9 mouse cellular contexts compared by ENCODE assay signal in the genomic region with DNA sequence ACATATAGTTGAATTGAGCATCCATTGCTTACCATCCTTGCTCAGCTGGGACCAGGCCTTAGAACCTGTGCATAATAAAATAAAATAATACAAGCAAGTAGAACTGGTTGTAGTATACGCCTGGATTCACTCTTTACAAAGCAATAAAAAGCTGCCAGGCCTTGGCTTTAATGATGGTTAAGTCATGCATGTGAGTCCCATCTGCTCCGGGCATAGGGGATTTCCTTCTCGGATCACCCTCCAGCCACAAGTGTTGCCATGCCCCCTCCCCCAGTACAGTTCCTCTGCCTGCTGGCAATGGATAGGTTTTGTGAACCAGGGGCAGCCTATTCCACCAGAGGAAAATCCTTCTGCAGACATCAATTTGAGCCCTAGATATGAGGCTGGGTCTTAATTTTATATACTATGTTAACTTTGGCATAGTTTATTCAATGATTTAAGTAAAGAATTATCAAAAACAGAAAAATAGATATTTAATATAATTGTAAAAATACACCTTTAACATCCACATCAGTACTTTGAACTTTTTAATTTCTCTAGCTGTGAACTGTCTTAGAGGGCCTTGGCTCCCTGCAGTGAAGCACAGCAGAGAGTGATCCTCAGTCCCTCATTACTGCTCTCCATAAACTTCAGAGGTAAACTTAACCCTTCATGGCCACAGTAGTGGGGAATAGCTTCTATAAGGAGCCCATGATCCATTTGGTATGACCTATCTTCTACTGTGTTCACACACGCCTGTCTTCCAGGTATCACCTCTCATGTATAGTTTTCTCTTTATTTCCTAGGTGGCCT.
A peak's percentile ranks its signal among the peaks of the same experiment; 100 is the strongest.
DNase-seq lines count a peak whose midpoint lies in the region; ATAC-seq and TF ChIP-seq lines count a peak whose summit lies in the region.
"Had no signal": no experiment of that assay in that cellular context is flagged by ENCODE, and none has a peak within 500 bp of the region (broad histone marks: within the 10 kb centered on the region; RNA-seq: fewer than 3 reads in every experiment).

No protein-coding gene starts in this region.

- no peak overlapping the region for H3K27ac ChIP-seq in kidney, embryonic 14.5 days (ENCODE audit: low read depth, low read length)
- H3K27ac ChIP-seq in hindbrain, embryonic 10.5 days = no peak overlapping the region
- no peak overlapping the region for H3K27ac ChIP-seq in midbrain, postnatal 0 days (ENCODE audit: low read depth, low read length)

- TF ChIP-seq CTCF in midbrain, postnatal 0 days (IDR thresholded peaks at IDR 0.05) = no peak

- H3K9ac ChIP-seq in kidney, embryonic 14.5 days (ENCODE audit: low read depth, low read length) = no peak overlapping the region
- H3K9ac ChIP-seq in midbrain, postnatal 0 days (replicated peaks; ENCODE audit: low read length, poor library complexity, severe bottlenecking) = no peak overlapping the region

- no peaks in the 10 kb centered on the region for H3K9me3 ChIP-seq in kidney, embryonic 14.5 days (ENCODE audit: control insufficient read depth, low read length)
- no peaks in the 10 kb centered on the region for H3K9me3 ChIP-seq in hindbrain, embryonic 10.5 days
- no peaks in the 10 kb centered on the region for H3K9me3 ChIP-seq in midbrain, postnatal 0 days (ENCODE audit: low read length)

- 36% methylated on average over 4 of the region's 4 CpGs for WGBS in kidney, embryonic 14.5 days
- WGBS in hindbrain, embryonic 10.5 days = 59% methylated on average over 4 of the region's 4 CpGs
- WGBS in midbrain, postnatal 0 days = 43% methylated on average over 4 of the region's 4 CpGs

- H3K4me1 ChIP-seq in kidney, embryonic 14.5 days (ENCODE audit: control insufficient read depth, insufficient read depth, low read length) = no peaks in the 10 kb centered on the region; the same call in 1 of the 2 replicates
- peaks cover 9% of the 10 kb centered on the region for H3K4me1 ChIP-seq in hindbrain, embryonic 10.5 days (replicated peaks)
- H3K4me1 ChIP-seq in midbrain, postnatal 0 days (ENCODE audit: insufficient read depth, low read length) = no peaks in the 10 kb centered on the region

- no peaks in the 10 kb centered on the region for H3K36me3 ChIP-seq in kidney, embryonic 14.5 days (ENCODE audit: control insufficient read depth, insufficient read depth, low read length)
- H3K36me3 ChIP-seq in hindbrain, embryonic 10.5 days = no peaks in the 10 kb centered on the region
- H3K36me3 ChIP-seq in midbrain, postnatal 0 days (ENCODE audit: insufficient read depth, low read length) = no peaks in the 10 kb centered on the region

- no peak overlapping the region for H3K4me3 ChIP-seq in kidney, embryonic 14.5 days (ENCODE audit: low read length)
- H3K4me3 ChIP-seq in hindbrain, embryonic 10.5 days = no peak overlapping the region
- H3K4me3 ChIP-seq in midbrain, postnatal 0 days (ENCODE audit: low read depth, low read length) = no peak overlapping the region

- no peak overlapping the region for H3K4me2 ChIP-seq in kidney, embryonic 14.5 days (replicated peaks; ENCODE audit: low read depth, low read length)
- H3K4me2 ChIP-seq in midbrain, postnatal 0 days (ENCODE audit: low read depth, low read length, poor library complexity, severe bottlenecking) = no peak overlapping the region

- no peak for DNase-seq in kidney, adult 8-10 months
- DNase-seq in cerebellum, adult 8-10 months = peak; percentile 81
- peak; percentile 20 for DNase-seq in hindbrain, embryonic 10.5 days (ENCODE audit: low spot score)
- DNase-seq in midbrain, postnatal 0 days (ENCODE audit: low spot score) = peak; percentile 86
- DNase-seq in heart, postnatal 10 days = no peak
- no peak for DNase-seq in layer of hippocampus, adult 11-12 months (ENCODE audit: low spot score)
- DNase-seq in frontal cortex, postnatal 14 days (ENCODE audit: low spot score in 2 of 2) = no peak

- intact Hi-C loops in heart, postnatal 10 days (cut with DNase I) = no loop called here

- peak; percentile 62; the same call in 1 of the 2 replicates for ATAC-seq in kidney, embryonic 14.5 days (ENCODE audit: low FRiP score, low TSS enrichment)
- no peak; the same call in 1 of the 2 replicates for ATAC-seq in midbrain, postnatal 0 days (ENCODE audit: low FRiP score)
- ATAC-seq: intestine, embryonic 16.5 days had no signal

- H3K27me3 ChIP-seq in kidney, embryonic 14.5 days (ENCODE audit: control insufficient read depth, insufficient read depth, low read length) = no peaks in the 10 kb centered on the region
- H3K27me3 ChIP-seq in hindbrain, embryonic 10.5 days (ENCODE audit: insufficient read depth, poor library complexity, severe bottlenecking) = no peaks in the 10 kb centered on the region
- H3K27me3 ChIP-seq in midbrain, postnatal 0 days (ENCODE audit: insufficient read depth, low read length) = no peaks in the 10 kb centered on the region

Comparison
In these comparisons a context has a peak if more than half of its experiments do, and no peak if none do; other contexts are left out.
1. DNase-seq: peak in cerebellum, adult 8-10 months (single experiment), hindbrain, embryonic 10.5 days (single experiment) and midbrain, postnatal 0 days (single experiment); none in kidney, adult 8-10 months (0 of 2), heart, postnatal 10 days (0 of 2), layer of hippocampus, adult 11-12 months (single experiment) and frontal cortex, postnatal 14 days (0 of 2).